Mouse (Mus musculus): ENCODE data around the gene Thsd4. TPM values are rescaled to one million over a fixed set of nuclear protein-coding genes. Genes with fewer than 3 reads are reported as not detected.

Gene Thsd4
- total RNA-seq, 2 experiments from 2014 or later: 5.0 to 5.5 TPM

DNA sequence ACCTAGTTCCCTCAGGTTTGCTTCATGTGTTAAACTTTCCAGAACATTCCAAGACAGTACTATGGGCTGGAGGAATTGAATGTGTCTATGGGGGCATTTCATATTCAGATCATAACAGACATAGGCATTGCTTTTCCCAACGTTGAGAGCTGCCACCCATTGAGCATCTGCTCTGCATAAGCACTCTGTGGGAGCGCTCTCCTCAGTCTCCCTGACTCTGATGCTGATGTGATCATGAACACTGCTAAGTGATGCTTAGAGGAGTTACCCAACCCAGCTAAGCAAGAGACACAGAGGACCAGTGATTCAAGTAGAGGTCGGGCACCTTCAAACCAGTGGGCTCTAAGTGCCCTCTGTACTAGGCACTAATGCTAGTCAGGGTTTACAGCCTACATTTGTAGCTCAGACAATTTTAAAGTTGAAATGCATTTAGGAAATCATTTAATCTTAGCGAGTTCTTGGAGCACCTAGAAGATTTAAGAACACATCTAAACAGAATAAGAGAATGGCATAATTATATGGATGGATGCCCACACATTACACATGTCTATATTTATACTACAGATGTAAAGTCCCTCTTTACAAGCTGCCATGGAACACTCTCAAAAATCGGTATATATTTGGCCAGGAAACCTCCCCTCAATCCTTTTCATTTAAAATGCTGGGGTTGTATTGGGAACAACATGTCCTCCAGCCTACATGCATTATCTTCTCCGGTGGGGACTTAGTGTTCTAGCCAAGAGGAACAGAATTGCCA lies 392.4 kb downstream of the Thsd4 start:
- intact Hi-C loops (cut with DNase I): no loop called here
- H3K27ac ChIP-seq: no peak overlapping the region
- no peak overlapping the region for H3K4me3 ChIP-seq
- DNase-seq (ENCODE audit: extremely low spot score in 1 of 2, low spot score in 2 of 2): no peak
- TF ChIP-seq CTCF (IDR thresholded peaks at IDR 0.05): no peak

GRCm38 (mm10) chr9:60126961-60127360 lies 394.9 kb downstream of the Thsd4 start:
- DNase-seq (ENCODE audit: extremely low spot score in 1 of 2, low spot score in 2 of 2): no peak
- H3K4me3 ChIP-seq: no peak overlapping the region
- TF ChIP-seq CTCF (IDR thresholded peaks at IDR 0.05): no peak
- intact Hi-C loops (cut with DNase I): no loop called here
- no peak overlapping the region for H3K27ac ChIP-seq

DNA sequence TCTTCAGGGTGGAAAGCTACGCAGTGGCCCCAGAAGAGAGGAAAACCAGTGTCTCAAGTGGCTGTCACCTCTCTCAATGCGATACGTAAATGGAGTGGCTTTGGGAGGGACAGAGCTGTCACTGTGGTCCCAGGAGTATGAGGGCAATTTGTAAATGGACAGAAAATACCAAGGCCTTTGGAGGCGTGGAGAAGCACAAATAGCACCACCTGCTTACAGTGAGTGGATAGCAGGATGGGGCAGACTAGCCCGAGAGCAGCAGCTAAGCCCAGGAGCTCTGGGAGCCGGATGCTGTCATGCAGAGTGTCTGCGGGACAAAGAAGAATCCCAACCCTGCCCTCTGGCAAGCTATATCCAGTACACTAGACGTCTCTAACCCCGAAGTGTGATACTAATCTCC lies 397.7 kb downstream of the Thsd4 start:
- Histone ChIP-seq H3K27ac (no peak overlapping the region), H3K4me3 (no peak overlapping the region)
- TF ChIP-seq CTCF (IDR thresholded peaks at IDR 0.05): no peak
- intact Hi-C loops (cut with DNase I): no loop called here
- DNase-seq (ENCODE audit: extremely low spot score in 1 of 2, low spot score in 2 of 2): no peak

GRCm38 (mm10) chr9:60123066-60123465 lies 398.8 kb downstream of the Thsd4 start:
- TF ChIP-seq CTCF (IDR thresholded peaks at IDR 0.05): no peak

DNA sequence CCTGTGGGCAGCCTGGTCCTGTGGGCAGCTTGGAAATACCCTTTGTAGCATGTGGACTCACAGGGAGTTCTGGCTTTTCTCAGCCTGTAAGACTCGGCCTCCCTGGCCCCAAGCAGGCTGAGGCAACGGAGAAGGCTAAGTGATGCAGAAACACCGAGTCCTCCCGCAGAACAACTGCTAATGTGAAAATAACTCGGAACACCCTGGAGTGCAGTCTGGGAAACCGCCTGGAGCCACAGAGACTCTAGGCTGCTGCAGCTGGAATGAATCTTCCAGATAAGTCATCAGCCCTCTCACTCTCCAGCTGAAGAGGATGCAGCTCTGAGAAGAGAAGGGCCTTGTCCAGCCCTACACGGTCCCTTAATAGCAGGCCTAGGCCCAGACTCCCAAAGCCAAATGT lies 402.0 kb downstream of the Thsd4 start:
- intact Hi-C loops (cut with DNase I): no loop called here
- H3K27ac ChIP-seq: no peak overlapping the region
- H3K4me3 ChIP-seq: no peak overlapping the region
- TF ChIP-seq CTCF (IDR thresholded peaks at IDR 0.05): no peak
- DNase-seq (ENCODE audit: extremely low spot score in 1 of 2, low spot score in 2 of 2): no peak

More at GRCm38 (mm10) chr9:60123066-60123465, 398.8 kb downstream of the Thsd4 start:
- intact Hi-C loops (cut with DNase I): no loop called here
- H3K27ac ChIP-seq: no peak overlapping the region
- DNase-seq (ENCODE audit: extremely low spot score in 1 of 2, low spot score in 2 of 2): no peak
- H3K4me3 ChIP-seq: no peak overlapping the region

GRCm38 (mm10) chr9:60117831-60118230 lies 404.0 kb downstream of the Thsd4 start:
- TF ChIP-seq CTCF (IDR thresholded peaks at IDR 0.05): no peak
- intact Hi-C loops (cut with DNase I): no loop called here
- Histone ChIP-seq H3K27ac (no peak overlapping the region), H3K4me3 (no peak overlapping the region)
- DNase-seq (ENCODE audit: extremely low spot score in 1 of 2, low spot score in 2 of 2): no peak

- no peak overlapping the region for H3K4me3 ChIP-seq
- no peak for DNase-seq (ENCODE audit: extremely low spot score in 1 of 2, low spot score in 2 of 2)
- intact Hi-C loops (cut with DNase I): no loop called here
- H3K27ac ChIP-seq: no peak overlapping the region
- no peak for TF ChIP-seq CTCF (IDR thresholded peaks at IDR 0.05)
Measured at GRCm38 (mm10) chr9:60115711-60116247, 406.1 kb downstream of the Thsd4 start.

DNA sequence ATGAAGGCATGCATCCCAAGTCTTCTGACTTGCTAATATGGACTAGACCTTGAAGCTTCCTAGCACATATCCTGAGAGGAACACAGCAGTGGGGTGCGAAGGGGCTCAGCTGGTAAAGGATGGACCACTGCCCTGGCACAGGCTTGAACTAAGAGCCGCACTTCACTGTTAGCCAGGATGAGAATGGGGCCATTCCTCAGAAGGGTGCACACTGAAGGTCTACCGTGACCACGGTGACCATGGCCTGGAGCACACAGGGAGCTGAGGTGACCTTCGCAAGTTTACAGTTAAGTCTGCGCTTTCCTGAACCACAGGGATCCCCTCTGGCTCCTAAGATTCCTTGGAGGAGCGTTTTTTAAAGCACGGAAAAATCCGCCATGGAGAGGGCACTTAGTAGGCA lies 406.5 kb downstream of the Thsd4 start:
- no peak for TF ChIP-seq CTCF (IDR thresholded peaks at IDR 0.05)
- Histone ChIP-seq H3K27ac (no peak overlapping the region), H3K4me3 (no peak overlapping the region)
- intact Hi-C loops (cut with DNase I): no loop called here
- no peak for DNase-seq (ENCODE audit: extremely low spot score in 1 of 2, low spot score in 2 of 2)

- Histone ChIP-seq H3K27ac (no peak overlapping the region), H3K4me3 (no peak overlapping the region)
- no peak for TF ChIP-seq CTCF (IDR thresholded peaks at IDR 0.05)
- intact Hi-C loops (cut with DNase I): no loop called here
- DNase-seq (ENCODE audit: extremely low spot score in 1 of 2, low spot score in 2 of 2): no peak
Measured at GRCm38 (mm10) chr9:60110200-60110599, 411.6 kb downstream of the Thsd4 start.

DNA sequence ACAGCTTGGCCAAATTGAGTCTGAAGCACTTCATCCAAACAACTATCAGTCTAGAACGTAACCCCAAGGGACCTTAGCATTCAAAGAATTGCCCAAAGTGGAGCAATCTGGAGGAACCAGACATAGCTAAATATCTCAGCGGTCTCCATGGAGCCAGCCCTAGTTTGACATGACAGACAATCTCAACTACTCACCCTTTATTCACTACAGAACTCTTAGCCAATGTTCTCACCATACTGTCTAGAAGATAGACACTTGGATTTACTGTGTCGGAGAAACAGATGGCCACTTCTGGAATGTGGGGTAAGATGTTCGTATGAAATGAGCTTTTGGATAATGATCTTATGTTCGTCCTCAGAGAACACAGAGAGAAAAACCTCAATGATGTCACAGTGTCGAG lies 415.2 kb downstream of the Thsd4 start:
- DNase-seq (ENCODE audit: extremely low spot score in 1 of 2, low spot score in 2 of 2): no peak
- TF ChIP-seq CTCF (IDR thresholded peaks at IDR 0.05): no peak
- H3K27ac ChIP-seq: no peak overlapping the region
- H3K4me3 ChIP-seq: no peak overlapping the region
- intact Hi-C loops (cut with DNase I): no loop called here

GRCm38 (mm10) chr9:60106106-60106505 lies 415.7 kb downstream of the Thsd4 start:
- no peak for TF ChIP-seq CTCF (IDR thresholded peaks at IDR 0.05)
- H3K27ac ChIP-seq: no peak overlapping the region
- intact Hi-C loops (cut with DNase I): no loop called here

DNA sequence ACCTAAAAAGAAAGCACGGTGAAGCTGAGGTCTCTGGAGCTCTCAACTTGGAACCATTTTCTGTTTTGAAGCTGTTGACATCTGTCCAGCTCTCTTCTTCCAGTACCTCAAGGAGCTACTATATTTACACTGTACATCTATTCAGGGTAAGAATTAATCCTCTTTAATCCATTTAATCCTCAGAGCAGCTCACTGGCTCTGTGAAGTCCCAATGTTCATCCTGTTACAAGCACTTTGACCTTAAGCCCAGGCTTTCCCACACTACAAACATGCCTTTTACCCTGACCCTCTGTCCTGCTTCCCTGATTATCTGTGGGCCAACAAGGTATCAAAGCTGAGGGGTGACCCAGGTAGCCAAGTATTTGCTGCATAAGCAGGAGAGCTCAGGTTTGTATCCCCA lies 427.6 kb downstream of the Thsd4 start:
- H3K27ac ChIP-seq: no peak overlapping the region

More at GRCm38 (mm10) chr9:60106106-60106505, 415.7 kb downstream of the Thsd4 start:
- no peak for DNase-seq (ENCODE audit: extremely low spot score in 1 of 2, low spot score in 2 of 2)
- H3K4me3 ChIP-seq: no peak overlapping the region

DNA sequence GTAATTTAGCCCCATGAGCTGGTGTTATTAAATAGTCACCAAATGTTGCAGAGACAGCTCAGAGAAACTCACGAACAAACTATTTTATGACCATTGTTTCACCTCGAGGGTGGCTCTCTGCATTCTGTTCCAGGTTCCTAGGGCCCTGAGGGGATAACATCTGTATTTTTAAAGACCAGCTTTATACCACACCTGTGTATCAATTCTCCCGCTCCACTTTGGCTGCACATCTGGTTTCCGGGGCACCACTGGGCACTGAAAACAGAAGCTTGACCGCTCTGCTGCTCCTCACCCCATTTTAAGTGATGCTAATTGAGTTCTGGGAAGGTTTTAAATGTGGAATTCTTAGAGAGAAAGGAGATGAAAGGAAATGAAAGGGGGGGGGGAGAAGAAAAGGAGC lies 429.4 kb downstream of the Thsd4 start:
- Histone ChIP-seq H3K4me3 (no peak overlapping the region), H3K27ac (no peak overlapping the region)
- no peak for DNase-seq (ENCODE audit: extremely low spot score in 1 of 2, low spot score in 2 of 2)
- intact Hi-C loops (cut with DNase I): loop anchor here (5.0 kb wide), 1 partner anchor 145 kb away; no protein-coding TSS in a partner anchor
- TF ChIP-seq CTCF (IDR thresholded peaks at IDR 0.05): no peak

More for the DNA sequence above, 427.6 kb downstream of the Thsd4 start:
- no peak overlapping the region for H3K4me3 ChIP-seq
- DNase-seq (ENCODE audit: extremely low spot score in 1 of 2, low spot score in 2 of 2): no peak
- intact Hi-C loops (cut with DNase I): loop anchor here (5.0 kb wide), 1 partner anchor 143 kb away; no protein-coding TSS in a partner anchor
- no peak for TF ChIP-seq CTCF (IDR thresholded peaks at IDR 0.05)

Data from left cerebral cortex, adult 2 months (tissue).